Mouse (Mus musculus) embryo, embryonic 11 days (tissue): ENCODE results near the gene B3glct.

Experiments used
- DNase-seq: peaks from one replicate; pipeline ENCODE4 v3.0.0-alpha.2; 2015

The B3glct gene

GRCm38 (mm10) chr5:149678100-149678989 is at the start of gene B3glct:
B3glct (plus strand) TSS chr5:149678230.
- DNase-seq = peak; percentile 90

- no peak for DNase-seq
Observed at GRCm38 (mm10) chr5:149634409-149635035, 43.5 kb upstream of the B3glct start.

- peak; percentile 44 for DNase-seq
Observed at GRCm38 (mm10) chr5:149635556-149635955, 42.5 kb upstream of the B3glct start.

- DNase-seq = peak; percentile 98
Observed at GRCm38 (mm10) chr5:149636075-149636920, 41.7 kb upstream of the B3glct start, which contains the start of gene Hsph1. Hsph1 (minus strand) TSS chr5:149636376.

GRCm38 (mm10) chr5:149637306-149637705 is 40.7 kb upstream of the B3glct start:
- DNase-seq = peak; percentile 25

GRCm38 (mm10) chr5:149641277-149641892 is 36.6 kb upstream of the B3glct start:
- no peak for DNase-seq

GRCm38 (mm10) chr5:149642366-149642765 is 35.7 kb upstream of the B3glct start:
- peak; percentile 35 for DNase-seq

GRCm38 (mm10) chr5:149642783-149643509 is 35.1 kb upstream of the B3glct start:
- DNase-seq = no peak

GRCm38 (mm10) chr5:149647367-149648115 is 30.5 kb upstream of the B3glct start:
- no peak for DNase-seq

- no peak for DNase-seq
Observed at GRCm38 (mm10) chr5:149648196-149648595, 29.8 kb upstream of the B3glct start.

- DNase-seq = no peak
Observed at GRCm38 (mm10) chr5:149648895-149649406, 29.1 kb upstream of the B3glct start.

- DNase-seq = no peak
Observed at GRCm38 (mm10) chr5:149649499-149650178, 28.4 kb upstream of the B3glct start.

- no peak for DNase-seq
Observed at GRCm38 (mm10) chr5:149650179-149650553, 27.9 kb upstream of the B3glct start.

- DNase-seq = no peak
Observed at GRCm38 (mm10) chr5:149655636-149656035, 22.4 kb upstream of the B3glct start.

GRCm38 (mm10) chr5:149658022-149658421 is 20.0 kb upstream of the B3glct start:
- DNase-seq = no peak

- no peak for DNase-seq
Observed at GRCm38 (mm10) chr5:149658741-149659413, 19.2 kb upstream of the B3glct start.

GRCm38 (mm10) chr5:149659414-149659780 is 18.6 kb upstream of the B3glct start:
- DNase-seq = no peak

- DNase-seq = no peak
Observed at GRCm38 (mm10) chr5:149661428-149661827, 16.6 kb upstream of the B3glct start.

GRCm38 (mm10) chr5:149662980-149663379 is 15.1 kb upstream of the B3glct start:
- DNase-seq = no peak

- DNase-seq = no peak
Observed at GRCm38 (mm10) chr5:149663417-149663816, 14.6 kb upstream of the B3glct start.
